Mouse (Mus musculus) urinary bladder, postnatal 25 days (tissue): ENCODE data around the gene Dok5.

Experiments
- DNase-seq: peaks from one replicate; pipeline ENCODE4 v3.0.0; 2022; ENCODE audit warnings: low spot score

The Dok5 gene

GRCm38 (mm10) chr2:170795242-170795641 is 63.6 kb downstream of the Dok5 start:
- DNase-seq = no peak

GRCm38 (mm10) chr2:170802984-170803383 is 71.4 kb downstream of the Dok5 start:
- DNase-seq = no peak

GRCm38 (mm10) chr2:170807555-170808258 is 76.1 kb downstream of the Dok5 start:
- no peak for DNase-seq

GRCm38 (mm10) chr2:170808259-170808789 is 76.7 kb downstream of the Dok5 start:
- DNase-seq = no peak

GRCm38 (mm10) chr2:170811356-170811755 is 79.7 kb downstream of the Dok5 start:
- no peak for DNase-seq

GRCm38 (mm10) chr2:170816302-170816701 is 84.7 kb downstream of the Dok5 start:
- DNase-seq = no peak

GRCm38 (mm10) chr2:170817112-170817703 is 85.6 kb downstream of the Dok5 start:
- no peak for DNase-seq

- no peak for DNase-seq
Observed at GRCm38 (mm10) chr2:170826821-170827441, 95.3 kb downstream of the Dok5 start.

GRCm38 (mm10) chr2:170828757-170829156 is 97.2 kb downstream of the Dok5 start:
- no peak for DNase-seq

- no peak for DNase-seq
Observed at GRCm38 (mm10) chr2:170829191-170829611, 97.6 kb downstream of the Dok5 start.

GRCm38 (mm10) chr2:170829988-170830387 is 98.4 kb downstream of the Dok5 start:
- no peak for DNase-seq

- no peak for DNase-seq
Observed at GRCm38 (mm10) chr2:170836862-170837261, 105.3 kb downstream of the Dok5 start.

- no peak for DNase-seq
Observed at GRCm38 (mm10) chr2:170837363-170837762, 105.8 kb downstream of the Dok5 start.

GRCm38 (mm10) chr2:170837824-170838557 is 106.4 kb downstream of the Dok5 start:
- DNase-seq = no peak

GRCm38 (mm10) chr2:170841441-170841965 is 109.9 kb downstream of the Dok5 start:
- no peak for DNase-seq

- DNase-seq = no peak
Observed at GRCm38 (mm10) chr2:170845511-170845910, 113.9 kb downstream of the Dok5 start.

- DNase-seq = no peak
Observed at GRCm38 (mm10) chr2:170850058-170850457, 118.5 kb downstream of the Dok5 start.

GRCm38 (mm10) chr2:170852337-170852736 is 120.7 kb downstream of the Dok5 start:
- DNase-seq = no peak

GRCm38 (mm10) chr2:170855210-170855609 is 123.6 kb downstream of the Dok5 start:
- no peak for DNase-seq

- no peak for DNase-seq
Observed at GRCm38 (mm10) chr2:170856085-170856484, 124.5 kb downstream of the Dok5 start.

GRCm38 (mm10) chr2:170857507-170857906 is 125.9 kb downstream of the Dok5 start:
- DNase-seq = no peak

GRCm38 (mm10) chr2:170858640-170859039 is 127.0 kb downstream of the Dok5 start:
- DNase-seq = no peak
